Mouse (Mus musculus) bone marrow macrophage, adult 2 months (primary cell): Measurements from ENCODE around the gene Zfp493. TPM values are rescaled to one million over a fixed set of nuclear protein-coding genes. Genes with fewer than 3 reads are reported as not detected.
"Not testable (repeated sequence)": the region's sequence is repeated elsewhere in the genome, so short reads cannot be mapped to it uniquely, and the experiment has no call there.

Experiments
- H3K27ac ChIP-seq: 2 replicates; pipeline ENCODE4 v1.5.1; 2012; ENCODE audit warnings: low read depth, low read length; ENCODE audit not compliant: insufficient read depth
- H3K4me1 ChIP-seq: 2 replicates; pipeline ENCODE4 v1.6.1; 2012; ENCODE audit warnings: low read length; ENCODE audit not compliant: control insufficient read depth, insufficient read depth
- H3K4me3 ChIP-seq: 2 replicates; pipeline ENCODE4 v1.5.1; 2012; ENCODE audit warnings: mild to moderate bottlenecking, low read length, moderate library complexity; ENCODE audit not compliant: insufficient read depth
- CTCF ChIP-seq: IDR thresholded peaks from 2 replicates; pipeline ENCODE4 v1.5.1; 2012; ENCODE audit warnings: low read depth, mild to moderate bottlenecking, low read length, moderate library complexity
- POLR2A ChIP-seq: IDR thresholded peaks from 2 replicates; pipeline ENCODE4 v1.6.1; 2012; ENCODE audit warnings: mild to moderate bottlenecking, low read depth, low read length, borderline replicate concordance
- polyA plus RNA-seq: library from polyadenylated mRNA; stranded (reverse); fragments of >200 nt; gene quantifications from 2 replicates; pipeline ENCODE4 v1.2.4, GENCODE M21; 2012; ENCODE audit not compliant: missing spikeins, insufficient read depth, insufficient read length

Gene Zfp493
- polyA plus RNA-seq, 1 experiment, result 4.4 TPM

- H3K27ac ChIP-seq, result no peak overlapping the region
- H3K4me3 ChIP-seq, result no peak overlapping the region
- TF ChIP-seq CTCF, result no peak
- no peak for TF ChIP-seq POLR2A
- H3K4me1 ChIP-seq, result no peaks in the 10 kb centered on the region
These were observed 32.2 kb downstream of the Zfp493 start for GRCm38 (mm10) chr13:67811651-67812210.

GRCm38 (mm10) chr13:67812961-67813709, 33.6 kb downstream of the Zfp493 start:
- TF ChIP-seq POLR2A, result no peak
- no peak for TF ChIP-seq CTCF
- H3K4me3 ChIP-seq, result peak overlapping the region; percentile 71; the same call in 1 of the 2 replicates
- H3K4me1 ChIP-seq, result no peaks in the 10 kb centered on the region
- H3K27ac ChIP-seq, result no peak overlapping the region

- no peaks in the 10 kb centered on the region for H3K4me1 ChIP-seq
- no peak for TF ChIP-seq CTCF
- TF ChIP-seq POLR2A, result no peak
- H3K4me3 ChIP-seq, result peak within 1 kb of the TSS; percentile 71
- H3K27ac ChIP-seq, result peak within 1 kb of the TSS; percentile 73
These were observed 34.5 kb downstream of the Zfp493 start, which contains the start of gene Zfp273 for GRCm38 (mm10) chr13:67813710-67814660. Gene Zfp273, plus strand, starts transcription at chr13:67813740.

GRCm38 (mm10) chr13:67818636-67819035, 39.1 kb downstream of the Zfp493 start:
- H3K4me3 ChIP-seq, result no peak overlapping the region
- no peaks in the 10 kb centered on the region for H3K4me1 ChIP-seq
- no peak overlapping the region for H3K27ac ChIP-seq
- TF ChIP-seq CTCF (no peak), POLR2A (no peak)

- no peak within 1 kb of the TSS for H3K27ac ChIP-seq
- peaks cover 2% of the 10 kb centered on the region; the same call in 1 of the 2 replicates for H3K4me1 ChIP-seq
- TF ChIP-seq CTCF (no peak), POLR2A (no peak)
- peak within 1 kb of the TSS; percentile 60 for H3K4me3 ChIP-seq
These were observed 51.4 kb downstream of the Zfp493 start, which contains the start of gene Gm10037 for GRCm38 (mm10) chr13:67830911-67831336. Gene Gm10037, plus strand, starts transcription at chr13:67831106.

- not testable (repeated sequence) for H3K4me1 ChIP-seq, H3K4me3 ChIP-seq, H3K27ac ChIP-seq
These were observed 53.6 kb downstream of the Zfp493 start for GRCm38 (mm10) chr13:67833137-67833536.

Other genes starting within 250 kb of the Zfp493 start
- gene Zfp748, start 225.9 kb upstream of the Zfp493 start, polyA plus RNA-seq, result 5.9 and 6.3 TPM in 2 replicates
- gene Zfp729b, start 170.0 kb upstream of the Zfp493 start, polyA plus RNA-seq, result 9.5 and 10.8 TPM in 2 replicates
- 2.5 and 6.9 TPM in 2 replicates for gene Gm49345, start 141.9 kb upstream of the Zfp493 start, polyA plus RNA-seq
- gene Zfp729a, start 141.9 kb upstream of the Zfp493 start, polyA plus RNA-seq, result 9.1 and 14.2 TPM in 2 replicates
- gene Zfp738, start 92.6 kb upstream of the Zfp493 start, polyA plus RNA-seq, result 9.4 and 12.7 TPM in 2 replicates
- gene Zfp65, start 50.5 kb upstream of the Zfp493 start, polyA plus RNA-seq, result 7.8 and 10.5 TPM in 2 replicates
- 4.3 and 6.0 TPM in 2 replicates for gene Zfp85, start 24.5 kb upstream of the Zfp493 start, polyA plus RNA-seq
- 3.6 and 4.7 TPM in 2 replicates for gene Zfp273, start 34.0 kb downstream of the Zfp493 start, polyA plus RNA-seq
- 2.1 TPM in 1 of 2 replicates, not detected in the other for gene Gm10037, start 51.4 kb downstream of the Zfp493 start, polyA plus RNA-seq
- not detected in 2 replicates for gene BC048507, start 83.6 kb downstream of the Zfp493 start, polyA plus RNA-seq